Mouse (Mus musculus): ENCODE measurements around the gene Clock.

GRCm38 (mm10) chr5:76303379-76303744, 1.2 kb downstream of the Clock start:
- no peak for TF ChIP-seq POLR2A (IDR thresholded peaks at IDR 0.05; ENCODE audit: borderline replicate concordance, extremely low read depth, insufficient read depth, insufficient read length, poor library complexity, severe bottlenecking)
- no peak for TF ChIP-seq CTCF (IDR thresholded peaks at IDR 0.05; ENCODE audit: borderline replicate concordance, extremely low read depth, insufficient read depth, insufficient read length)

Data from brain, embryonic 14.5 days (tissue).